Mouse (Mus musculus) bone marrow macrophage, adult 2 months (primary cell): ENCODE data around the gene Slc31a2. TPM values are rescaled to one million over a fixed set of nuclear protein-coding genes. Genes with fewer than 3 reads are reported as not detected.

Experiments
- H3K27ac ChIP-seq: 2 replicates; pipeline ENCODE4 v1.5.1; 2012; ENCODE audit warnings: low read depth, low read length; ENCODE audit not compliant: insufficient read depth
- H3K4me1 ChIP-seq: 2 replicates; pipeline ENCODE4 v1.6.1; 2012; ENCODE audit warnings: low read length; ENCODE audit not compliant: control insufficient read depth, insufficient read depth
- H3K4me3 ChIP-seq: 2 replicates; pipeline ENCODE4 v1.5.1; 2012; ENCODE audit warnings: mild to moderate bottlenecking, low read length, moderate library complexity; ENCODE audit not compliant: insufficient read depth
- CTCF ChIP-seq: IDR thresholded peaks from 2 replicates; pipeline ENCODE4 v1.5.1; 2012; ENCODE audit warnings: low read depth, mild to moderate bottlenecking, low read length, moderate library complexity
- POLR2A ChIP-seq: IDR thresholded peaks from 2 replicates; pipeline ENCODE4 v1.6.1; 2012; ENCODE audit warnings: mild to moderate bottlenecking, low read depth, low read length, borderline replicate concordance
- polyA plus RNA-seq: library from polyadenylated mRNA; stranded (reverse); fragments of >200 nt; gene quantifications from 2 replicates; pipeline ENCODE4 v1.2.4, GENCODE M21; 2012; ENCODE audit not compliant: missing spikeins, insufficient read depth, insufficient read length

Slc31a2 gene
- polyA plus RNA-seq, 1 experiment: 73.7 TPM

GRCm38 (mm10) chr4:62277222-62277621 lies 14.9 kb downstream of the Slc31a2 start:
- Histone ChIP-seq H3K4me1 (peaks cover 45% of the 10 kb centered on the region), H3K4me3 (no peak overlapping the region), H3K27ac (no peak overlapping the region)
- TF ChIP-seq POLR2A (no peak), CTCF (no peak)

GRCm38 (mm10) chr4:62278081-62278480 lies 15.7 kb downstream of the Slc31a2 start:
- TF ChIP-seq POLR2A: no peak

DNA sequence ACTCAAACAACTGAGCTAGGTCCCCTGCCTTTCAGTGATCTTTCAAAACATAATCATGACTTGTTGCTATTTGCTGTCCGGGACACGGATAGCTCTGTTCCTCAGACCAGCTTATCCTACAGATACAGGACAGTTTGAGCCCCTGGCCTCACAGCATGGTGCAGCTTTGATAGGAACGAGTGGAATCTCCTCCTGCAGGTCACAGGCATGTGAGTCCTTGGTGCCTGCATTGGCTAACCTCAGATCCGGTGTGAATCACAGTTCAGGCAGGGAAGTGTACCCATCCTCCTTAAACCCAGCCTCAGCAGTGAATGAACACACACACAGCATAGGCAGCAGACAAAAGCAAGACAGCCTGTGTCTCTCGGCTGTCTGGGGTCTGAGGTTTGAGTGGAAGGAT lies 19.0 kb downstream of the Slc31a2 start:
- TF ChIP-seq POLR2A (no peak), CTCF (no peak)
- Histone ChIP-seq H3K4me1 (peaks cover 66% of the 10 kb centered on the region), H3K4me3 (no peak overlapping the region), H3K27ac (peak overlapping the region; percentile 93)

More at GRCm38 (mm10) chr4:62278081-62278480, 15.7 kb downstream of the Slc31a2 start:
- H3K27ac ChIP-seq: no peak overlapping the region
- peaks cover 53% of the 10 kb centered on the region for H3K4me1 ChIP-seq
- H3K4me3 ChIP-seq: no peak overlapping the region

- no peak for TF ChIP-seq CTCF
- no peak for TF ChIP-seq POLR2A
- Histone ChIP-seq H3K4me3 (no peak overlapping the region), H3K27ac (peak overlapping the region; percentile 93), H3K4me1 (peaks cover 67% of the 10 kb centered on the region)
Observed at GRCm38 (mm10) chr4:62282969-62283368, 20.6 kb downstream of the Slc31a2 start.

DNA sequence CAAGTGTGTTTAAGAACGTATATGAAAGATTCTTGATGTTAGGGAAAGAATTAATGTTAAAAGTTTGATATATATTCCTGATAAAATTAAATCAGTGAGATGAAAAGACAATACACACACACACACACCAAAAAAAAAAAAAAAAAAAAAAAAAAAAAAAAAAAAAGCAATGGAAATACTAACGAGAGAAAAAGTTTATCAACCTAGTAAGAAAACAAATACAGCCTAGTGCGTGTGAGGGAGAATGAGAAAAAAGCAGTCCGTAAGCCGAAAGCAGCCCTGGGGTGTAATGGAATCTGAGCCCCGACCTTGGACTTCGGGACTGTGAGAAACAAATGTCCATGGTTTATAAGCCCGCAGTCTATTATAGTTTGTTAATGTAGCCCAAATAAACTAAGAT lies 23.2 kb downstream of the Slc31a2 start:
- TF ChIP-seq POLR2A (no peak), CTCF (no peak)
- no peak overlapping the region for H3K27ac ChIP-seq
- H3K4me1 ChIP-seq: peaks cover 72% of the 10 kb centered on the region
- no peak overlapping the region for H3K4me3 ChIP-seq

DNA sequence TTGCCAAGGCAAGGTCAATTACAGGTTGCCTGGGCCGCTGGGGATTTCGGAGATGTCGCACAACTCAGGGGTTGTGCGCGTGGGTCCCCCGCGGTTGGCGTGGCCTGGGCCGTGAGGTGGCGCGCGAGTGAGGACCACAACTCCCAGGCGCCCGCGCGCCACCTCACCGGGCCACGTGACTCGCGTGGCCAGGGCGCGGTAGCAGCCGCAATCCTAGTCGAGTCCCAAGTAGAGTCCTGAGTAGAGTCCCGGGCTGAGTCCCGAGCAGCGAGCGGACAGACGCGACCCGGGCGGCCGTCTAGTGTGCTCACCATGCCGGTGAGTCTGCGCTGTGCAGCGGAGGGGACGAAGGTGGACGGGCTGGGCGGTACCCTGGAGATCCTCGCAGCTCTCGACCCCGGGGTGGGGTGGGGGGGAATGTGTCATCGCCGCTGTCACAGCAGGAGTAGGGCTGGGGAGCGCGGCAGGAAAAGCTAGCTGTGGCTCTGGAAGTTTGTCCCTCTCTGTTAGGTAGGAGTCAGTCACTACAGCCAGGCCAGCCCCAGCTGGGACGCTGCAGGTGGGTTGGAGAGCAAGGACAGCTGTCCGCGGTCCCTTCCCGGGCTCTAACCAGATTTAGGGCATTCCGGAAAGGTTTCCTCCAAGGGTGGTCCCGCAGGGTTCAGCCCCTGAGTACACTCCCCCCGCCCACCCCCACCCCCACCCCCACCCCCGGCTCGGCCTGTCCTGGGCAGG lies 24.1 kb downstream of the Slc31a2 start:
- TF ChIP-seq CTCF (no peak), POLR2A (peak; percentile 50; the same call in 1 of the 2 replicates)
- Histone ChIP-seq H3K4me1 (peaks cover 71% of the 10 kb centered on the region), H3K27ac (peak overlapping the region; percentile 88), H3K4me3 (peak overlapping the region; percentile 88)

- Histone ChIP-seq H3K4me1 (peaks cover 70% of the 10 kb centered on the region), H3K27ac (peak overlapping the region; percentile 88), H3K4me3 (peak overlapping the region; percentile 88)
- no peak for TF ChIP-seq POLR2A
- no peak for TF ChIP-seq CTCF
Observed at GRCm38 (mm10) chr4:62286992-62287900, 24.9 kb downstream of the Slc31a2 start.

DNA sequence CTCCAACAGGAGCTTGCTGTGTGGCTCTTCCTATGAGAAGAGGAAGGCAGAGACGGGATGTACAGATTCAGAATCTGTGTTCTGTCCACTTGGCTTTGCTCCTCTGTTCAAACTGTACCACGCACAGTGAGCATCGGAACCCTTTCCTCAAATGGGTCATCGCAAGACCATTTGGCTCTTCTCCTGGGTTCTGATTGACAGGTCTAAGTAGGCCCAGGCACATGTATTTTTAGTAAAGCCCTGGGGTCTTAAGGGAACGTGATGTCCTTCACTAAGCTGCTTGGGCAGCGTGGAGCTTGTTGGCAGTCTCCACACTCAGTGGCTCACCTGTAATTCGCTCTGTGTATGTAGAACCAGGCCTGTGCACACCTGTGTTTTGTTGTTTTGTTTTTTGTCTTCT lies 26.9 kb downstream of the Slc31a2 start:
- TF ChIP-seq POLR2A (no peak), CTCF (no peak)
- no peak overlapping the region for H3K27ac ChIP-seq
- H3K4me1 ChIP-seq: peaks cover 70% of the 10 kb centered on the region
- H3K4me3 ChIP-seq: peak overlapping the region; percentile 41

DNA sequence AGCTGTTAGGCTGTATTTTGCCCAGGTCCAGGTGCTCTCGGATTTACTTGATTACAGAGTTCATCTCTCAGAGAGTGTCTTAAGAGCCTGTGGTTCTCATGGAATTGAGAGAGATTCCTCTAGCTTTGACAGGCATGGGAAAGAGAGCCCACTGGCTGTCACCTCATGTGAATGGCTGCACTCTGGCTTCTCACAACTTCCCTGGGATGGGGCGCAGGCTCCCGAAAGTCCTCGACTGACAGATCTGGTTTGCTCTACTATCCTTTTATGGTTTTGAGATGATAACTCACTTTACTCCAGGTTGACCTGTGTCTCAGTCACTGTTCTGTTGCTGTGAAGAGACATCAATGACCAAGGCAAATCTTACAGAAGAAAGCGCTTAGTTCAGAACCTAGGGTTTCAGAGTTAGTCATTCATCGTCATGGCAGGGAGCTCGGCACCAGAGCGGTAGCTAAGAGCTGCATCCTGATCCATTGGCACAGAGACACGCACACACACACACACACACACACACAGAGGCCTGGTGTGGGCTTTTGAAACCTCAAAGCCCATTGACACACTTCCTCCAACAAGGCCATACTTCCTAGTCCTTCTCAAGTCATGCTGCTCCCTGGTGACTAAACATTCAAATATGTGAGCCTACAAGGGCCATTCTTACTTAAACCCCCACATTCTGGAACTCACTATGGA lies 28.6 kb downstream of the Slc31a2 start:
- peak overlapping the region; percentile 71 for H3K27ac ChIP-seq
- no peak overlapping the region; the same call in 1 of the 2 replicates for H3K4me3 ChIP-seq
- TF ChIP-seq POLR2A: no peak
- TF ChIP-seq CTCF: no peak
- H3K4me1 ChIP-seq: peaks cover 70% of the 10 kb centered on the region
